In genomic region chr13:44316747-44317446, GRCm38 (mm10) we compare ENCODE assay signal across 13 mouse cellular contexts.
DNase-seq lines count a peak whose midpoint lies in the region; ATAC-seq lines count a peak whose summit lies in the region.
"Had no signal": no experiment of that assay in that cellular context is flagged by ENCODE, and none has a peak within 500 bp of the region (broad histone marks: within the 10 kb centered on the region; RNA-seq: fewer than 3 reads in every experiment).

No protein-coding gene starts in this region.

- WGBS in forebrain, embryonic 10.5 days, result 64% methylated on average over 13 of the region's 13 CpGs
- WGBS in forebrain, embryonic 16.5 days, result 64% methylated on average over 13 of the region's 13 CpGs
- 26% methylated on average over 13 of the region's 13 CpGs for WGBS in kidney, embryonic 14.5 days
- WGBS in hindbrain, embryonic 14.5 days, result 54% methylated on average over 13 of the region's 13 CpGs

- peaks cover 15% of the 10 kb centered on the region for H3K4me1 ChIP-seq in forebrain, embryonic 10.5 days
- no peaks in the 10 kb centered on the region; the same call in 1 of the 2 replicates for H3K4me1 ChIP-seq in forebrain, embryonic 16.5 days (replicated peaks; ENCODE audit: control insufficient read depth, insufficient read depth, low read length)
- H3K4me1 ChIP-seq in kidney, embryonic 14.5 days (ENCODE audit: control insufficient read depth, insufficient read depth, low read length), result peaks cover 8% of the 10 kb centered on the region
- H3K4me1 ChIP-seq in hindbrain, embryonic 14.5 days (replicated peaks; ENCODE audit: control insufficient read depth, insufficient read depth, low read length), result 0 out of 2 replicates have a peak, but pooled peaks cover 4% of the 10 kb centered on the region

- no peak overlapping the region for H3K4me3 ChIP-seq in forebrain, embryonic 10.5 days
- no peak overlapping the region for H3K4me3 ChIP-seq in forebrain, embryonic 16.5 days (replicated peaks; ENCODE audit: low read length)
- H3K4me3 ChIP-seq in kidney, embryonic 14.5 days (ENCODE audit: low read length), result no peak overlapping the region
- no peak overlapping the region for H3K4me3 ChIP-seq in hindbrain, embryonic 14.5 days (replicated peaks; ENCODE audit: low read length)
- H3K4me3 ChIP-seq: midbrain, embryonic 12.5 days had no signal

- no peak for ATAC-seq in forebrain, embryonic 16.5 days
- peak; percentile 86 for ATAC-seq in kidney, embryonic 14.5 days (ENCODE audit: low FRiP score, low TSS enrichment)
- ATAC-seq in hindbrain, embryonic 14.5 days (ENCODE audit: low FRiP score), result no peak
- ATAC-seq: intestine, postnatal 0 days had no signal

- no peaks in the 10 kb centered on the region; the same call in 1 of the 2 replicates for H3K9me3 ChIP-seq in forebrain, embryonic 10.5 days
- no peaks in the 10 kb centered on the region for H3K9me3 ChIP-seq in forebrain, embryonic 16.5 days (ENCODE audit: control insufficient read depth, low read length)
- no peaks in the 10 kb centered on the region for H3K9me3 ChIP-seq in kidney, embryonic 14.5 days (ENCODE audit: control insufficient read depth, low read length)
- H3K9me3 ChIP-seq in hindbrain, embryonic 14.5 days (ENCODE audit: control insufficient read depth, low read length), result no peaks in the 10 kb centered on the region
- H3K9me3 ChIP-seq: midbrain, embryonic 12.5 days had no signal

- peak overlapping the region; percentile 62 for H3K27ac ChIP-seq in forebrain, embryonic 10.5 days
- H3K27ac ChIP-seq in forebrain, embryonic 16.5 days (ENCODE audit: low read length), result no peak overlapping the region
- peak overlapping the region; percentile 55; the same call in 1 of the 2 replicates for H3K27ac ChIP-seq in kidney, embryonic 14.5 days (ENCODE audit: low read depth, low read length)
- no peak overlapping the region for H3K27ac ChIP-seq in hindbrain, embryonic 14.5 days
- H3K27ac ChIP-seq: midbrain, embryonic 12.5 days had no signal

- H3K9ac ChIP-seq in forebrain, embryonic 16.5 days (replicated peaks; ENCODE audit: low read depth, low read length), result no peak overlapping the region
- no peak overlapping the region for H3K9ac ChIP-seq in kidney, embryonic 14.5 days (ENCODE audit: low read depth, low read length)
- no peak overlapping the region for H3K9ac ChIP-seq in hindbrain, embryonic 14.5 days
- H3K9ac ChIP-seq: midbrain, embryonic 12.5 days had no signal

- DNase-seq in forebrain, embryonic 10.5 days (ENCODE audit: extremely low spot score, low spot score), result peak; percentile 31
- DNase-seq in kidney, adult 11 months, result no peak
- peak; percentile 34 for DNase-seq in urinary bladder, postnatal 14 days (ENCODE audit: low spot score)
- no peak for DNase-seq in urinary bladder, adult 2 months (ENCODE audit: low spot score)
- peak; percentile 51 for DNase-seq in telencephalon, adult 2 months (ENCODE audit: low read depth, low spot score)
- DNase-seq in hindbrain, embryonic 14.5 days (ENCODE audit: low spot score), result no peak
- DNase-seq: adrenal gland, postnatal 25 days; cerebellum, adult 11-12 months; thymus, postnatal 36 days had no signal

- no peak overlapping the region for H3K4me2 ChIP-seq in forebrain, embryonic 16.5 days (ENCODE audit: low read length)
- no peak overlapping the region for H3K4me2 ChIP-seq in kidney, embryonic 14.5 days (replicated peaks; ENCODE audit: low read depth, low read length)
- no peak overlapping the region for H3K4me2 ChIP-seq in hindbrain, embryonic 14.5 days (replicated peaks)
- H3K4me2 ChIP-seq: midbrain, embryonic 12.5 days had no signal

- no peaks in the 10 kb centered on the region for H3K36me3 ChIP-seq in forebrain, embryonic 10.5 days (replicated peaks)
- H3K36me3 ChIP-seq in forebrain, embryonic 16.5 days (ENCODE audit: control insufficient read depth, insufficient read depth), result no peaks in the 10 kb centered on the region
- no peaks in the 10 kb centered on the region for H3K36me3 ChIP-seq in kidney, embryonic 14.5 days (ENCODE audit: control insufficient read depth, insufficient read depth, low read length)
- no peaks in the 10 kb centered on the region for H3K36me3 ChIP-seq in hindbrain, embryonic 14.5 days (replicated peaks; ENCODE audit: control insufficient read depth, insufficient read depth)
- H3K36me3 ChIP-seq: midbrain, embryonic 12.5 days had no signal

- H3K27me3 ChIP-seq in forebrain, embryonic 10.5 days (ENCODE audit: poor library complexity, severe bottlenecking), result peaks cover 4% of the 10 kb centered on the region; the same call in 1 of the 2 replicates
- no peaks in the 10 kb centered on the region for H3K27me3 ChIP-seq in forebrain, embryonic 16.5 days (replicated peaks; ENCODE audit: control insufficient read depth, insufficient read depth, low read length)
- no peaks in the 10 kb centered on the region for H3K27me3 ChIP-seq in kidney, embryonic 14.5 days (ENCODE audit: control insufficient read depth, insufficient read depth, low read length)
- H3K27me3 ChIP-seq in hindbrain, embryonic 14.5 days (ENCODE audit: control insufficient read depth, insufficient read depth, low read length), result no peaks in the 10 kb centered on the region

Comparison
In these comparisons a context has a peak if more than half of its experiments do, and no peak if none do; other contexts are left out.
1. DNase-seq: peak in forebrain, embryonic 10.5 days (single experiment), urinary bladder, postnatal 14 days (single experiment) and telencephalon, adult 2 months (single experiment); none in kidney, adult 11 months (single experiment), urinary bladder, adult 2 months (single experiment) and hindbrain, embryonic 14.5 days (single experiment).
2. H3K27ac ChIP-seq: peak in forebrain, embryonic 10.5 days (single experiment) and kidney, embryonic 14.5 days (single experiment); none in forebrain, embryonic 16.5 days (single experiment) and hindbrain, embryonic 14.5 days (single experiment).